Mouse (Mus musculus): ENCODE measurements around the gene Gm8265.
"Not testable (repeated sequence)": the region's sequence is repeated elsewhere in the genome, so short reads cannot be mapped to it uniquely, and the experiment has no call there.

Gm8265 gene

GRCm38 (mm10) chr14:5632928-5633327 lies at the start of gene Gm8265:
TSS of gene Gm8265 (minus strand) at chr14:5633028.
- not testable (repeated sequence) for DNase-seq (ENCODE audit: low spot score)

Measured in adipocyte (in vitro differentiated cells).